Mouse (Mus musculus) cerebellum, postnatal 36 days (tissue): ENCODE measurements around the gene Rhcg.

ENCODE experiments used
- DNase-seq, 2 experiments: peaks; one replicate each; pipeline ENCODE4 v3.0.0; 2021 to 2022; ENCODE audit warnings: mixed read lengths in 2 of 2

Gene Rhcg

GRCm38 (mm10) chr7:79600122-79600521, 17.3 kb downstream of the Rhcg start:
- DNase-seq: no peak

GRCm38 (mm10) chr7:79594854-79595253, 22.6 kb downstream of the Rhcg start:
- DNase-seq: peak; percentile 81 to 84

DNA sequence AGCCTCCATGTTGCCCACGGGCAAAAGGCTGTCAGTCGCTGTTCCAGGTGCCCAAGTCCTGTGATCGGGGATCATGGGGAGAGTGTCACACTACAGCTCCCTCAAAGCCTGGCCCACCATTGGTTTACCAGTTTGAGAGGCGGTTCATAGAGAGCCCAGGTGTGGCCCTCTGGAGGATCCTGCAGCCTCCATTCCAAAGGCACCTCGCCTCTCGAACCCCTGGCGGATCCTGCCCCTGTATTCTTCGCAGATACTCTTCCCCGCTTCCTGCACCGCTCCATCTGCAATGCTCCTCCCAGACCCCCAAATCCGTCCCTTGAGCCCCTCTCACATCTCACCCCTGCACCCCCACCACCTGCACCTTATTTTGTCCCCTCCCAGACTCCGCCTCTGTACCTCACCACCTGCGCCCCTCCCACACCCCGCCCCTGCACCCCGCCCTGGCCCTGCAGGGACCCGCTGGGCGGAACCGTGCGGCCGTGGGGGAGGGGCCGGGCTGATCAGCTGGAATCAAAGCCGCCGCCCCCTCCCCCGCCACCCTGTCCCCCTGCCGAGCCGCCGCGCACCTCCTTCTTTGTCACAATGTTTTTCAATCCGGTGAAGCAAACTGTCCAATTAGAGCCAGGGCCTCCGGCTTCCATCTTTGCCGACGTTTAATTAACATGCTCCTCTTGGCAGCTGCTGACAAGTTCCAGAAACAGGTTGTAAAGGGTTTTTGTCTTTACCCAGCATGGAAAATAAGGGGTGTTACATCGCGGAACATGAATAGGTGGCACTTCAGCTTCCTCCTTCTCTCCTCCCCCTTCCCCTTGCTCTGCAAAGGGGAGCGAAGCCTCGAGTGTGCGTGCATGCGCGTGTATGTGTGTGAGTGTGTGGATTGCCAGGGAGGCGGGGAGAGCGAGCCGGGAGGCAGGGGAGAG, 25.4 kb downstream of the Rhcg start:
- DNase-seq: peak; percentile 28 to 42

DNA sequence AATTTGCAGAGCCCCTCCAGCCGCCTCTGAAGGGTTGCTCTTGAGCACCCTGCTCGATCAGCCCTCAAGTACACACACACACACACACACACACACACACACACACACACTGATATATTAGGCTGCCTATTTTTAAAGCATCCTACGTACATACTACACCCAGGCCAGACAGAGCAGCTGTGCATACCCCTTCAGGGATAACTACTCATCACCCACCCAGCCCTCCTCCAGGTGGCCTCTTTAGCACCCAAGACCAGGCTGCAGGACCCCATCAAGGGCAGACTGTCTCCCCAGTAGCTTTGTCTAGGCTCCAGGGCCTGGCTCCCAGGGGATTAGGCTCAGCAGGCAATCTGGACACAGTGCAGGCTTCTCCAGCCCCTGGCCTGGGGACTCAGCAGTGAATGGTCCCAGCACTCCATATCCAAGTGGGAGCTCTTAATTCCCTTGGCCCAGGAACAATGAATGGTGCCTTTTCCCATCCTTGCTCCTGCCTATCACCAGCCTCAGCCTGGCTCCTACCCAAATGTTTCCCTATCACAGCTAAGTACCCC, 26.8 kb downstream of the Rhcg start:
- DNase-seq: no peak

DNA sequence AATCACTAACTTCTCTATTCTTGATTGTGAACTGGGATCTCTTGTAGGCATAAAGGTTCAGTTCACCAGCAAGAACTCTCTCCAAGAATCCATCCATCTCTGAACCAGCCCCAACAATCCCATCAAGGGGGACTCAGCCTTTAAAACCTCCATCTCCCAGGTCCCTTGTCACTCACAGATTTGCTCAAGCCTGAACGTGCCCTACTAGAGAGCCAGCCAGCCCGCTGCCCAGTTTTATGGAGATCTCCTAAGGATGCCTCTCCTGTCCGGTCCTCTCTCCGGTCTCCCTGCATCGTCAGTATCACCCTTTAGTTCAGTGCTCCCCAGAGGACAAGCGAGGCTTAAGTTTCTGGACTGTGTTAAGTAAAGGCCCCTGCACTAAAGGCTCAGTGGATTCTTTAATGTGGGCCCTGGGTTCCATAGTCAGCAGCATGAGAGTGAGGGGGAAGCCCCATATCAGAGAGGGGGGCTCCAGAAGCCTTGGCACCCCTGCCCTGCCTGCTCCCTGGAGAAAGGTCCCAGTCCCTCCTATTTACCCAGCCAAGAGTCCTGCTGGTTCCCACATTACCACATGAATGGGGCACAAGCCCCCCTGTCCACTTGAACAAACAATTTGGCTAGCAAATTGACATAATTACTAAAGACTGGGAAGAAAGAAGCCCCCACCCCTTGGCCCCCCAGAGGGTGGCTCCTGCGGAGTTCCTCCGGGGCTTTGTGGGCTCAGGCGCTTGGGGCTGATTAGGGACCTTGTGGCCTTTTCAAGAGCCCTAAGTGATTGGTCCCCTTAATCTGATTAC, 27.5 kb downstream of the Rhcg start:
- no peak for DNase-seq

- DNase-seq: no peak
Measured at GRCm38 (mm10) chr7:79588284-79588683, 29.2 kb downstream of the Rhcg start.

DNA sequence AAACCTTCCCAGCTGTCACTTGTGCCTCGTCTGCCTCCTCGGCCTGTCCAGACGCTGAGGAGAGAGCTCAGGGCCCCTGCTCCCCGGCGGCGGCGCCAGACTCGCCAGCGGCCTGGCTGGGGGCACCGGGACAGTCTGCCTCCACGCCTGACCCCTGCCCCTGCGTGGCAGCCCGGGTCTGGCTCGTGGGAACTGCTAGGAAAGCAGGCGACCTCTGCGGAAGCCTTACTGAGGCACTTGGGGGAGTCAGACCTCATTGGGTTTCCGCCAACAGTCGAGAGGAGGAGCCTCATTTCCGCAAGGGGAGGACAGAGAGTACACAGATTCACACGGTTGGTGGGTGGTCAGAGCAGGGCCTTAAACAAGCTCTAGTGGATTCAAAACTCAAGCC, 38.6 kb downstream of the Rhcg start:
- DNase-seq: no peak

DNA sequence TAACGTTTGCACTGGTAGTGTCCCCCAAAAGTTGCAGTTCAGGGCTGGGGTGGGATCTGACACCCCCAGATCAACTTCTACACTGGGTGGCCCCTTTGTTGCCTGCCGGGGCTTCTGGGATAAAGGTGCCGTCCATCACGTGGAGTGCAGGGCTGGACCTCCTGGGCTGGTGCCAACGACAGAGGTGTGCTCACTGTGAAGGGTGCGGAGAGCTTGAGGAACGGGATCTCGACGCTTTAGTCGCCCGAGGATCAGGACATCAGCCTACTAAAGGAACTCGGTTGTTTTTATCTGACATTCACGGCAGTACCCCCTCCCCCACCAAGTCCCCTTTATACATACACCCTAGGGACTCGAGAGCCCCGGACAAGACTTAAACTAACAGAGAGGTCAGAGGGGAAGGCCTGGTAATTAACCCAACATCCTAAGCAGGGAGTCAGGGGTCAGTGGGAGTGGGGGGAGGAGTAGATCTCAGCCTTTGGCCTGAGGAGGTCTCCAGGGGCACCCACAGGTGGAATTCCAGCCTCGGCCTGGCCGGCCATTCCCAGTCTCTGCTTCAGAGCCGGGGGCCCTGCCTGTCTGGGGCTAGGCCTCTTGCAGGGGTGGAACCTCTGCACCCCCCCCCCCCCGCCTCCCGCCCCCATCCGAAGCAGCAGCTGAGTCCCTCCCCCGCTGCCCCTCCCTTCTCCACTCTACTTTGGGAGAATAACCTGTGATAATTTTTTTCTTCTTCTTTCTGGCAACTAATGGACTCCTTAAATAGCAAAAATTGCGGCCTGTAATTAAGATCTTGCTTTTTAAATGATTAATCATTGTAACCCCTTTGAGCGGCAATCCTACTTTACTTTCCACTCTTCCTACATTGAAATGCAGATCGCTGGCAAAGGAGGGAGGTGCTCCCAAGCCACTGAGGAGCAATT, 39.3 kb downstream of the Rhcg start:
- DNase-seq: no peak

GRCm38 (mm10) chr7:79577096-79577874, 40.2 kb downstream of the Rhcg start:
- DNase-seq: no peak

DNA sequence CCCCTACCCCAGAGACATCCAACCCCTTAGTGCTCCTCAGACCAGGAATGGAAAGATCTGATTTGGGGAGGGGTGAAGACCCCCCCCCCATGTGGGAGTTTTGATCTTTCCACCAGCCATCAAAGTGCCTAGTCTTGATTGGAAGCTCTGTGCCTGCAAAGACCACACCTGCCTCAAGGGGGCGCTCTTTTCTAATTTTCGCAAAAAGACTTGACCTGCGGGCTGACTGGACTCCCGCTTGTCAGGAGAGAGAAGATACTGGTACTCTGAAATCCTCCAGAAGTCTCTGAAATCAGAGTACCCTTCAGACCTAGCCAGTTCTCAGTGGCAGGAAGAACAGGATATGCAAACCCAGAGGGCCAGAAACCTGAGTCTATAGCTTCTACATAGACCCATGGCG, 40.8 kb downstream of the Rhcg start:
- DNase-seq: peak; percentile 60 to 68

DNA sequence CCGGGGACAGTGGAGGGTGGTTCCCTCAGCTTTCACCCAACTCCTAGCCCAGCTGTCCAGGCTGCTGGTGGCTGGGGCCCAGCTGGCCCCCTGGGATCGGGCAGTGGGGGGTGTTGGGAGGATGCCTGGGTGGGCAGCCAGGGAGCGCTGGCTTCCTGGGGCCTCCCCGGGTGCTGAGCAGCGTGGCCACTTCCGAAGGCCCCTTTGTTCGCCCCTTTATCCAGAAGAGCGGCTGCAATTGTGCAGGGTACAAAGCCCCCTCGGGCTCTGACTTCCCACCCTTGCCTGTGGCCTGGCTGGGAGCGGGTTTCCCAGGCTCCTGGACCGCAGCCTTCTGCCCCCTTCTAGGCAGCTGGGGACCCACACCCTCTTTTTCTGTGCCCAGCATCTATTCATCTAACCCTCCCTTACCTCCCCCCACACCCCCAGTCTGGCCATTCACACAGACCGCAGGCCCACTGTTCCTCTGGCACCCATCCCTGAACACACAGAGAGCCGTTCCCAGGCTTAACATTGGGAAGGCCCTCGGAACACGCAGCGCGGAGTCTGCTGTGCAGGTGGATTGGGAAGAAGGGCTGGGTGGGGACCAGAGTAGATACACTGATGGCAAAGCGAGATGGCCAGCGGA, 45.2 kb downstream of the Rhcg start:
- no peak for DNase-seq

GRCm38 (mm10) chr7:79568937-79569535, 48.4 kb downstream of the Rhcg start:
- no peak for DNase-seq

DNA sequence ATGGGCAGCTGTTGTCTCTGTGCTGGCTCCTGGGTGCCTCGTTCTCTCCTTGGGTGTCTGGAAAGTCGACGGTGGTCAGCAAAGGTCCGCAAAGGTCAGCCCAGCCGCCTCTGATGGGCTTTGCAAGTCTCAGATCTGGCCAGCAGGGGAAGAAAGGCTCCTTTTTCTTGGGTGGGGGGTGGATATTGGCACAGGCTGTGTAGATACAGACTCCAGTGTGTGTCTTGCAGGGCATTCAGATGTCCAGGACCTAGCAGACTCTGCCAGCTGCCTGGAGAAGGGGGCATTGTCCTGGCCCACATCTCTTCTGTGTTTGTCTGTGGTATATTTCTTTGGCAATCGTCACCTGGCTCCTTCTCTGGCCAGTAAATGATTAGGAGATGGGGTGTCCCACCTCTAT, 49.2 kb downstream of the Rhcg start:
- no peak for DNase-seq

GRCm38 (mm10) chr7:79563675-79564074, 53.8 kb downstream of the Rhcg start:
- DNase-seq: no peak

DNA sequence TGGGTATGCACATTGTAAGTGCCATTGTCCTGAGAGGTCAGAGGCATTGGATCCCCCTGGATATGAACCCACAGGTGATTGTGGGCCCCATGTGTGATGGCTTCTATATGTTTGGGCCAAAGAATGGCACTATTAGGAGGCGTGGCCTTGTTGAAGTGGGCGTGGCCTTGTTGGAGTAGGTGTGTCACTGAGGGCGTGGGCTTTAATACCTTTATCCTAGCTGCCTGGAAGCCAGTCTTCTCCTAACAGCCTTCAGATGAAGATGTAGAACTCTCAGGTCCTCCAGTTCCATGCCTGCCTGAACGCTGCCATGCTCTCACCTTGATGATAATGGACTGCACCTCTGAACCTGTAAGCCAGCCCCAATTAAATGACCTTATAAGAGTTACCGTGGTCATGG, 55.1 kb downstream of the Rhcg start:
- DNase-seq: no peak

- no peak for DNase-seq
Measured at GRCm38 (mm10) chr7:79558698-79559097, 58.8 kb downstream of the Rhcg start.

- DNase-seq: no peak
Measured at GRCm38 (mm10) chr7:79557728-79558221, 59.7 kb downstream of the Rhcg start.

DNA sequence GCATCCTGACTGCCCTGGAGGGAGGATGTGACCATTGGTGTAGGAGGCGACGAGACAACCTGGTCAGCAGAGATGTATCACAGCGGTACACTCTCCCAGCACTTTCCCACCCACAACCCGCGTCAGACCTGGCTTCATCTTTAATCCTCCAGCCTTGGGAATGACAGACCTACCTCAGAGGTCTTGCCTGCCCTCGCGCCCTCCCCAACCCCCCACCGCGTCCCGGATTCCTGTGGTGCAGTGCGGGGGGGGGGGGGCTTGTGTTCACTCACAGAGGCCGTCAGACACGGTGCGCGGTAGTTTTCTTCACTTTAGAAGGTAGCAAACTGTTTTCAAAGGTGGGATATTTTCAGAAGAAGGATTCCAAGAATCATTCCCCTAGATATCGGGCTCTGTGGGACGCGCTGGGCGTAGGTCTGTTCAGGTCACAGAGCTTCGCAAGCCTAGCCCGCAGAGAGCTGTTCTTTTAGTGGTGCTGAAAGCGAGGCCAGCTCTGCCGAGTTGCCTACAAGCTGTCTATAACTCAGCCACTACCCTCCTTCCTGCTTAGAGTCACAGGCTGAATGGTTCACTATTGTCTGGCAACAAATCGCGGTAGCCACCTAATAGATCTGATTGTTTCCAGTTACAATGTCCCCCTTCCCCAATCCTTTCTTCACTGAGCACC, 62.0 kb downstream of the Rhcg start:
- DNase-seq: no peak

- DNase-seq: peak in 1 of 2 experiments; percentile 38
Measured at GRCm38 (mm10) chr7:79552702-79553101, 64.8 kb downstream of the Rhcg start.
